Mouse (Mus musculus) kidney, adult 11 months (tissue): ENCODE results near the gene Vmn1r189.
"Not testable (repeated sequence)": the region's sequence is repeated elsewhere in the genome, so short reads cannot be mapped to it uniquely, and the experiment has no call there.

Experiments
- DNase-seq: peaks from one replicate; pipeline ENCODE4 v3.0.0; 2022

Gene Vmn1r189

GRCm38 (mm10) chr13:22105724-22106123, at the start of gene Vmn1r189:
TSS of gene Vmn1r189 (minus strand) at chr13:22105824.
- DNase-seq, result not testable (repeated sequence)

DNA sequence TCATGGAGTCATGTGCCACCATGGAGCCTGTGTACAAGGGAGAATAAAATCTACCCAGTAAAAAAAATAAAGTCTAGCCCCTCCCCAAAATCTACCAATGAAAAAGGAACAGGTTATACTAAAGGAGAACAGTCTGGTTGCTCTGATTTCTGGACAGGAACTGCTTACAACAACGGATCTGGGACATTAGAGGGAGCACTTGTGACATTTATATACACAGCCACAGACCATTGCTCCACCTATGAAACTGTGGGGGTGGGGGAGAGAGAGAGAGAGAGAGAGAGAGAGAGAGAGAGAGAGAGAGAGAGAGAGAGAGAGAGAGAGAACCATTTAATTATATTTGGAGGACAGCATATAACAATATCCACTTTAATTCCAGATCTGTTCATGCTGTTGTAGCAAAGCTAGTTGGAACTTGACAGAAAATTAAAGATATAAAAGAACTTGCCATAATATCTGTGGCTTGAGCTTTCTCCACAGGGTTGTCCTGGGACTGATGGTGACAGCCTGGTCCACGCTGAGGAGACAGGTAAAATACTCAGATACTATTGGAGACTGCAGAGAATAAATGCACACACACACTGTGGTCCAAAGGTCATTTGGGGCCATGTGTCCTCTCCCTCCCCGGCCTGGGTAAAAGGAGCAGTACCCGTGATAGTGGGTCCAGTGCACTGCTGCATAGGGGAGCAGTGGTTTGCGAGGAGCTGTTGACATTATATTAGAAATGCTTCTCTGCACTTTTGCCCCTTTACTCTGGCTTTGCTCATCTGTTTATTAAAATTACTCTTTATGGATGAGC, 31.1 kb upstream of the Vmn1r189 start:
- not testable (repeated sequence) for DNase-seq

GRCm38 (mm10) chr13:22084140-22084539, 21.5 kb downstream of the Vmn1r189 start, which contains the start of gene Vmn1r188:
TSS of gene Vmn1r188 (plus strand) at chr13:22084440.
- not testable (repeated sequence) for DNase-seq

- DNase-seq, result no peak
Observed at GRCm38 (mm10) chr13:22063468-22063867, 42.2 kb downstream of the Vmn1r189 start.

DNA sequence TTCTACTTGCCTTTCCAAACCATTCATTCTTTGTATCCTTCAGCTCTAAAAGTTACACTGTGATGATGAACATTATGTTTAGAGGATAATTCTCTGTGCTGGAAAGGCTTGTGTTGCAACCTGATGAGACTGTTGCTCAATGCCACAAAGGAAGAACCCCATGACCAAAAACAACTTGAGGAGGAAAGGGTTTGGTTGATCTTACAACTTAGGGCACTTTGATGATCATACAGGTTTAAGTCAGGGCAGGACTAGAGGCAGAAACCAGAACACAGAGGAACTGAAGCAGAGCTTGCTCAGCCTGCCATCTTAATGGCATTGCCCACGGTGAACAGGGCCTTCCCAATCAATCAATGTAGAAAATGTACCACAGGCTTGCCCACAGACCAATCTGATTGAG, 44.2 kb downstream of the Vmn1r189 start:
- no peak for DNase-seq

DNA sequence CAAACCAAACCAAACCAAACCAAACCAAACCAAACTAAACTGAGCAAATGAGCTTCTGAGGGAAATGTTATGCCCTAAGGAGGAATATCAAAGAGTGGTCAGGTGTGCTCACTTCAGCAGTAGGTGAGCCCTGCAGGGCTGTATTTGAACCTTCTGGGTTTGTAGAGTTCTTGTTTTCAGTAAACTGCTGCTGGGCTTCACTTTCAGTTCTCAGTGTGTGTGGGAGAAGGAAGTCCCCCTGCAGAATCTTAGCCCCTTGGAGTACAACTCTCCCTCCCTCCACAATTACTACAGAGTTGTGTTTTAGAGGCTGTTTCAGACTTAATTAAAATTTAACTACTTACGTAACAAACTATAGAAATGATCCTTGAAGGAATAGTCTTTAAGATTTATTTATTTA, 51.9 kb downstream of the Vmn1r189 start:
- no peak for DNase-seq

- DNase-seq, result no peak
Observed at GRCm38 (mm10) chr13:22051523-22051859, 54.1 kb downstream of the Vmn1r189 start.

- DNase-seq, result peak; percentile 82
Observed at GRCm38 (mm10) chr13:22050591-22051522, 54.8 kb downstream of the Vmn1r189 start.
